Mouse (Mus musculus) heart, postnatal 0 days (tissue): ENCODE measurements around the gene Myo16.

ENCODE experiments used
- CTCF ChIP-seq: IDR thresholded peaks from 2 replicates; pipeline ENCODE4 v1.5.1; 2016; ENCODE audit warnings: antibody characterized with exemption, control low read depth, low read depth
- EP300 ChIP-seq: IDR thresholded peaks from 2 replicates; pipeline ENCODE4 v1.6.1; 2016; ENCODE audit warnings: antibody characterized with exemption, low read depth

DNA sequence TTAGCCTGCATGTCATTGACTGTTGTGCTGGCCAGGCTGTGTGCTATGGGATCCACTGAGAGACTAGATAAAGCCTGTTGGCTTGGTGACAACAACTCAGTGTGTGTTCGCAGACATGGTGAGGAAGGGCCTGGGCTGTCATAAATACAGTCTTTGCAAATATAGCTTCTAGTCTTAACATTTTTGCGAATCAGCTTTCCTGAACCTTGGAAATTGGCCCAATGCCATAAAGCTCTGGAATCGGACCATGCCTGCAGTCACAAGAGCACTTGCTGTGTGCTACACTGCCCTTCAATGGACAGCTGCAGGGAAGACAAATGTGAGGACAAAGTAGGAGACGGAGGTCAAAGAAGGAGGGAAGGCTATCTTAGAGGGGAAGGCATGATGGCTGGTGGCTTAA, 205.0 kb downstream of the Myo16 start:
- TF ChIP-seq CTCF, result no peak
- TF ChIP-seq EP300, result no peak
